Mouse (Mus musculus) neural tube, embryonic 14.5 days (tissue): ENCODE measurements at regions not wholly inside any gene's neighbourhood (a gene's known extent, or its start where the extent isn't known, plus 50 kb on each side); places are given as distances from the start of the nearest gene placed in this dataset.

Source experiments
- ATAC-seq: fragments of 200-750 bp; cut with Nextera tagmentation; 2 replicates; pipeline ENCODE4 v1.8.0; 2017; ENCODE audit warnings: low read depth, mild to moderate bottlenecking, moderate TSS enrichment, moderate library complexity
- H3K27ac ChIP-seq: fragments of 300-500 bp; sonication (generic); 2 replicates; pipeline ENCODE4 v1.5.1; 2014; ENCODE audit warnings: low read depth, mild to moderate bottlenecking, control low read depth, low read length, moderate library complexity, mixed read lengths
- H3K27me3 ChIP-seq: fragments of 300-500 bp; sonication (generic); 2 replicates; pipeline ENCODE4 v1.6.1; 2014; ENCODE audit warnings: low read length; ENCODE audit not compliant: control insufficient read depth, insufficient read depth
- H3K36me3 ChIP-seq: fragments of 300-500 bp; sonication (generic); 2 replicates; pipeline ENCODE4 v1.6.1; 2014; ENCODE audit warnings: low read length, mixed read lengths; ENCODE audit not compliant: control insufficient read depth, insufficient read depth
- H3K4me1 ChIP-seq: fragments of 300-500 bp; sonication (generic); 2 replicates; pipeline ENCODE4 v1.6.1; 2014; ENCODE audit warnings: low read length; ENCODE audit not compliant: control insufficient read depth, insufficient read depth
- H3K4me2 ChIP-seq: fragments of 300-500 bp; sonication (generic); 2 replicates; pipeline ENCODE4 v1.6.1; 2014; ENCODE audit warnings: mild to moderate bottlenecking, low read depth, low read length, control low read depth
- H3K4me3 ChIP-seq: fragments of 300-500 bp; sonication (generic); 2 replicates; pipeline ENCODE4 v1.5.1; 2014; ENCODE audit warnings: low read depth, low read length, control low read depth, mixed read lengths
- H3K9ac ChIP-seq: fragments of 300-500 bp; sonication (generic); replicated peaks from 2 replicates; pipeline ENCODE4 v1.6.1; 2014; ENCODE audit warnings: low read depth, mild to moderate bottlenecking, control low read depth, low read length, mixed read lengths
- H3K9me3 ChIP-seq: fragments of 300-500 bp; sonication (generic); 2 replicates; pipeline ENCODE4 v1.6.1; 2016; ENCODE audit warnings: low read length; ENCODE audit not compliant: control insufficient read depth
- WGBS: fragments of 180-500 bp; shearing (Covaris S2); extraction: QIAGEN DNeasy Blood & Tissue Kit; methylation state at CpG from one replicate; pipeline ENCODE4 v1.1.7; 2014; 5-methylcytosine and 5-hydroxymethylcytosine counted together

- H3K4me2 ChIP-seq: no peak overlapping the region
These were observed 157.2 kb upstream of the Mphosph6 start for GRCm38 (mm10) chr8:117958914-117959313.

GRCm38 (mm10) chr8:117951656-117952055, 149.9 kb upstream of the Mphosph6 start:
- no peaks in the 10 kb centered on the region for H3K36me3 ChIP-seq
- no peak overlapping the region for H3K4me2 ChIP-seq
- 20% methylated on average over 5 of the region's 5 CpGs for WGBS
- 0 out of 2 replicates have a peak, but pooled peaks cover 2% of the 10 kb centered on the region for H3K4me1 ChIP-seq
- H3K27me3 ChIP-seq: no peaks in the 10 kb centered on the region
- no peak overlapping the region for H3K9ac ChIP-seq
- no peaks in the 10 kb centered on the region for H3K9me3 ChIP-seq
- no peak overlapping the region for H3K4me3 ChIP-seq
- H3K27ac ChIP-seq: no peak overlapping the region
- ATAC-seq: no peak

More at GRCm38 (mm10) chr8:117958914-117959313, 157.2 kb upstream of the Mphosph6 start:
- Histone ChIP-seq H3K4me3 (no peak overlapping the region), H3K9me3 (no peaks in the 10 kb centered on the region), H3K27me3 (no peaks in the 10 kb centered on the region), H3K36me3 (no peaks in the 10 kb centered on the region), H3K9ac (no peak overlapping the region), H3K4me1 (no peaks in the 10 kb centered on the region), H3K27ac (no peak overlapping the region)
- WGBS: 54% methylated on average over 3 of the region's 3 CpGs
- ATAC-seq: no peak

- Histone ChIP-seq H3K4me1 (no peaks in the 10 kb centered on the region), H3K9ac (no peak overlapping the region), H3K9me3 (no peaks in the 10 kb centered on the region), H3K27me3 (no peaks in the 10 kb centered on the region), H3K4me3 (no peak overlapping the region), H3K4me2 (no peak overlapping the region), H3K27ac (no peak overlapping the region), H3K36me3 (no peaks in the 10 kb centered on the region)
- ATAC-seq: no peak
- WGBS: 80% methylated on average over 3 of the region's 3 CpGs
These were observed 144.8 kb upstream of the Mphosph6 start for GRCm38 (mm10) chr8:117946540-117946939.

GRCm38 (mm10) chr8:117934566-117935094, 132.9 kb upstream of the Mphosph6 start:
- WGBS: 91% methylated on average over 16 of the region's 16 CpGs

GRCm38 (mm10) chr8:117930687-117931086, 128.9 kb upstream of the Mphosph6 start:
- no peak overlapping the region for H3K9ac ChIP-seq
- H3K27ac ChIP-seq: no peak overlapping the region
- ATAC-seq: no peak
- no peak overlapping the region for H3K4me2 ChIP-seq
- no peak overlapping the region for H3K4me3 ChIP-seq
- no peaks in the 10 kb centered on the region for H3K27me3 ChIP-seq
- no peaks in the 10 kb centered on the region for H3K36me3 ChIP-seq
- H3K4me1 ChIP-seq: no peaks in the 10 kb centered on the region
- H3K9me3 ChIP-seq: no peaks in the 10 kb centered on the region
- 52% methylated on average over 6 of the region's 6 CpGs for WGBS

More at GRCm38 (mm10) chr8:117934566-117935094, 132.9 kb upstream of the Mphosph6 start:
- no peak for ATAC-seq
- no peak overlapping the region for H3K4me3 ChIP-seq
- H3K9me3 ChIP-seq: no peaks in the 10 kb centered on the region
- H3K9ac ChIP-seq: no peak overlapping the region
- no peak overlapping the region for H3K4me2 ChIP-seq
- no peaks in the 10 kb centered on the region for H3K27me3 ChIP-seq
- H3K36me3 ChIP-seq: no peaks in the 10 kb centered on the region
- H3K4me1 ChIP-seq: no peaks in the 10 kb centered on the region
- H3K27ac ChIP-seq: no peak overlapping the region

- H3K9ac ChIP-seq: no peak overlapping the region
- H3K4me1 ChIP-seq: no peaks in the 10 kb centered on the region
- H3K27me3 ChIP-seq: no peaks in the 10 kb centered on the region
- 9% methylated on average over 12 of the region's 12 CpGs for WGBS
- no peak overlapping the region for H3K4me2 ChIP-seq
- no peak; the same call in 1 of the 2 replicates for ATAC-seq
- no peak overlapping the region for H3K4me3 ChIP-seq
- no peaks in the 10 kb centered on the region for H3K36me3 ChIP-seq
- H3K27ac ChIP-seq: no peak overlapping the region
- no peaks in the 10 kb centered on the region for H3K9me3 ChIP-seq
These were observed 127.9 kb upstream of the Mphosph6 start for GRCm38 (mm10) chr8:117929606-117930005.

GRCm38 (mm10) chr8:117923296-117923695, 121.6 kb upstream of the Mphosph6 start:
- ATAC-seq: no peak

GRCm38 (mm10) chr8:117903052-117903451, 101.3 kb upstream of the Mphosph6 start:
- ATAC-seq: no peak
- H3K4me1 ChIP-seq: no peaks in the 10 kb centered on the region
- H3K36me3 ChIP-seq: no peaks in the 10 kb centered on the region
- H3K4me2 ChIP-seq: no peak overlapping the region
- no peaks in the 10 kb centered on the region for H3K9me3 ChIP-seq
- 73% methylated on average over 8 of the region's 8 CpGs for WGBS
- no peak overlapping the region for H3K27ac ChIP-seq
- H3K4me3 ChIP-seq: no peak overlapping the region
- no peak overlapping the region for H3K9ac ChIP-seq
- H3K27me3 ChIP-seq: no peaks in the 10 kb centered on the region

More at GRCm38 (mm10) chr8:117923296-117923695, 121.6 kb upstream of the Mphosph6 start:
- Histone ChIP-seq H3K9ac (no peak overlapping the region), H3K4me1 (no peaks in the 10 kb centered on the region), H3K9me3 (no peaks in the 10 kb centered on the region), H3K27me3 (no peaks in the 10 kb centered on the region), H3K27ac (no peak overlapping the region), H3K4me3 (no peak overlapping the region), H3K36me3 (no peaks in the 10 kb centered on the region), H3K4me2 (no peak overlapping the region)
- 80% methylated on average over 6 of the region's 6 CpGs for WGBS

- no peak overlapping the region for H3K4me2 ChIP-seq
- no peaks in the 10 kb centered on the region for H3K27me3 ChIP-seq
- no peaks in the 10 kb centered on the region for H3K9me3 ChIP-seq
- H3K4me1 ChIP-seq: no peaks in the 10 kb centered on the region
- no peaks in the 10 kb centered on the region for H3K36me3 ChIP-seq
- H3K4me3 ChIP-seq: no peak overlapping the region
- H3K27ac ChIP-seq: no peak overlapping the region
- H3K9ac ChIP-seq: no peak overlapping the region
- ATAC-seq: no peak
These were observed 98.1 kb upstream of the Mphosph6 start for GRCm38 (mm10) chr8:117899892-117900291.
